Mouse (Mus musculus): ENCODE results near the gene Atp6v0d1. TPM values are rescaled to one million over a fixed set of nuclear protein-coding genes. Genes with fewer than 3 reads are reported as not detected.

Gene Atp6v0d1
- polyA plus RNA-seq, 1 experiment from 2014 or later: 50.2 TPM

GRCm38 (mm10) chr8:105476628-105477413 lies 89.0 kb downstream of the Atp6v0d1 start:
- no peak for ATAC-seq

GRCm38 (mm10) chr8:105476161-105476560 lies 89.7 kb downstream of the Atp6v0d1 start:
- H3K9me3 ChIP-seq (ENCODE audit: low read length): no peaks in the 10 kb centered on the region
- H3K27ac ChIP-seq (ENCODE audit: low read depth): no peak overlapping the region
- no peak for ATAC-seq
- peaks cover 12% of the 10 kb centered on the region for H3K4me1 ChIP-seq (ENCODE audit: insufficient read depth)
- H3K36me3 ChIP-seq (replicated peaks; ENCODE audit: insufficient read depth, low read length): no peaks in the 10 kb centered on the region
- H3K4me3 ChIP-seq (ENCODE audit: low read depth, low read length): no peak overlapping the region
- DNase-seq: no peak
- 81% methylated on average over 7 of the region's 7 CpGs for WGBS (ENCODE audit: insufficient replicate concordance)
- no peak overlapping the region for H3K9ac ChIP-seq (replicated peaks)
- peaks cover 36% of the 10 kb centered on the region for H3K27me3 ChIP-seq (ENCODE audit: insufficient read depth, low read length)
- no peak overlapping the region for H3K4me2 ChIP-seq (ENCODE audit: low read depth, low read length)
- TF ChIP-seq EP300 (IDR thresholded peaks at IDR 0.05; ENCODE audit: low read depth) (no peak), CTCF (IDR thresholded peaks at IDR 0.05; ENCODE audit: low read depth) (no peak)

More at GRCm38 (mm10) chr8:105476628-105477413, 89.0 kb downstream of the Atp6v0d1 start:
- Histone ChIP-seq H3K4me1 (ENCODE audit: insufficient read depth) (peaks cover 10% of the 10 kb centered on the region), H3K27me3 (ENCODE audit: insufficient read depth, low read length) (peaks cover 30% of the 10 kb centered on the region), H3K4me3 (ENCODE audit: low read depth, low read length) (no peak overlapping the region), H3K27ac (ENCODE audit: low read depth) (no peak overlapping the region), H3K4me2 (ENCODE audit: low read depth, low read length) (no peak overlapping the region), H3K9ac (replicated peaks) (no peak overlapping the region), H3K9me3 (ENCODE audit: low read length) (no peaks in the 10 kb centered on the region), H3K36me3 (replicated peaks; ENCODE audit: insufficient read depth, low read length) (no peaks in the 10 kb centered on the region)
- 47% methylated on average over 25 of the region's 25 CpGs for WGBS (ENCODE audit: insufficient replicate concordance)
- TF ChIP-seq EP300 (IDR thresholded peaks at IDR 0.05; ENCODE audit: low read depth) (no peak), CTCF (IDR thresholded peaks at IDR 0.05; ENCODE audit: low read depth) (peak; percentile 93)
- DNase-seq: peak; percentile 72

GRCm38 (mm10) chr8:105475742-105476141 lies 90.1 kb downstream of the Atp6v0d1 start:
- ATAC-seq: no peak
- Histone ChIP-seq H3K4me3 (ENCODE audit: low read depth, low read length) (no peak overlapping the region), H3K9ac (replicated peaks) (no peak overlapping the region), H3K27ac (ENCODE audit: low read depth) (no peak overlapping the region), H3K36me3 (replicated peaks; ENCODE audit: insufficient read depth, low read length) (no peaks in the 10 kb centered on the region), H3K27me3 (ENCODE audit: insufficient read depth, low read length) (peaks cover 40% of the 10 kb centered on the region), H3K4me2 (ENCODE audit: low read depth, low read length) (no peak overlapping the region), H3K4me1 (ENCODE audit: insufficient read depth) (peaks cover 16% of the 10 kb centered on the region), H3K9me3 (ENCODE audit: low read length) (no peaks in the 10 kb centered on the region)
- no peak for DNase-seq
- WGBS (ENCODE audit: insufficient replicate concordance): 83% methylated on average over 8 of the region's 8 CpGs
- TF ChIP-seq EP300 (IDR thresholded peaks at IDR 0.05; ENCODE audit: low read depth) (no peak), CTCF (IDR thresholded peaks at IDR 0.05; ENCODE audit: low read depth) (no peak)

GRCm38 (mm10) chr8:105475254-105475653 lies 90.6 kb downstream of the Atp6v0d1 start:
- no peak for ATAC-seq
- 84% methylated on average over 4 of the region's 4 CpGs for WGBS (ENCODE audit: insufficient replicate concordance)
- no peak overlapping the region for H3K4me2 ChIP-seq (ENCODE audit: low read depth, low read length)
- no peak for DNase-seq
- H3K4me1 ChIP-seq (ENCODE audit: insufficient read depth): peaks cover 18% of the 10 kb centered on the region
- TF ChIP-seq EP300 (IDR thresholded peaks at IDR 0.05; ENCODE audit: low read depth) (no peak), CTCF (IDR thresholded peaks at IDR 0.05; ENCODE audit: low read depth) (no peak)
- no peak overlapping the region for H3K4me3 ChIP-seq (ENCODE audit: low read depth, low read length)
- H3K36me3 ChIP-seq (replicated peaks; ENCODE audit: insufficient read depth, low read length): no peaks in the 10 kb centered on the region
- H3K9me3 ChIP-seq (ENCODE audit: low read length): no peaks in the 10 kb centered on the region
- H3K9ac ChIP-seq (replicated peaks): no peak overlapping the region
- peaks cover 42% of the 10 kb centered on the region for H3K27me3 ChIP-seq (ENCODE audit: insufficient read depth, low read length)
- H3K27ac ChIP-seq (ENCODE audit: low read depth): no peak overlapping the region

GRCm38 (mm10) chr8:105474680-105475079 lies 91.2 kb downstream of the Atp6v0d1 start:
- Histone ChIP-seq H3K9ac (replicated peaks) (no peak overlapping the region), H3K4me1 (ENCODE audit: insufficient read depth) (peaks cover 23% of the 10 kb centered on the region), H3K4me3 (ENCODE audit: low read depth, low read length) (no peak overlapping the region), H3K36me3 (replicated peaks; ENCODE audit: insufficient read depth, low read length) (no peaks in the 10 kb centered on the region), H3K4me2 (ENCODE audit: low read depth, low read length) (no peak overlapping the region), H3K27ac (ENCODE audit: low read depth) (no peak overlapping the region), H3K27me3 (ENCODE audit: insufficient read depth, low read length) (peaks cover 44% of the 10 kb centered on the region), H3K9me3 (ENCODE audit: low read length) (no peaks in the 10 kb centered on the region)
- ATAC-seq (no peak), DNase-seq (no peak)
- TF ChIP-seq CTCF (IDR thresholded peaks at IDR 0.05; ENCODE audit: low read depth): no peak
- no peak for TF ChIP-seq EP300 (IDR thresholded peaks at IDR 0.05; ENCODE audit: low read depth)
- WGBS (ENCODE audit: insufficient replicate concordance): 34% methylated on average over 5 of the region's 5 CpGs

MicroRNA genes within 50 kb of the gene (microRNA counts, 519-probe panel; counts per million panel counts)
- not detected for microRNA mmu-miR-1966

Small RNAs within 50 kb of the gene (microRNA-seq; reads per million reads assigned to microRNA genes)
- gene Mir1966: not detected

Other genes with a start within 250 kb of the Atp6v0d1 start
- gene Lrrc29, start 239.8 kb downstream of the Atp6v0d1 start, polyA plus RNA-seq (2015; fragmentation: Nextera tagmentation; extraction: Ambion mirVana): 7.7 and 7.8 TPM in 2 replicates
- 75.2 and 75.4 TPM in 2 replicates for gene Tmem208, start 239.7 kb downstream of the Atp6v0d1 start, polyA plus RNA-seq (2015; fragmentation: Nextera tagmentation; extraction: Ambion mirVana)
- 0.70 and 0.82 TPM in 2 replicates for gene Fhod1, start 218.1 kb downstream of the Atp6v0d1 start, polyA plus RNA-seq (2015; fragmentation: Nextera tagmentation; extraction: Ambion mirVana)
- 0.09 and 0.16 TPM in 2 replicates for gene Slc9a5, start 217.2 kb downstream of the Atp6v0d1 start, polyA plus RNA-seq (2015; fragmentation: Nextera tagmentation; extraction: Ambion mirVana)
- gene Plekhg4, start 192.8 kb downstream of the Atp6v0d1 start, polyA plus RNA-seq (2015; fragmentation: Nextera tagmentation; extraction: Ambion mirVana): not detected in 2 replicates
- not detected in 2 replicates for gene Kctd19, start 152.5 kb downstream of the Atp6v0d1 start, polyA plus RNA-seq (2015; fragmentation: Nextera tagmentation; extraction: Ambion mirVana)
- 0.09 and 0.11 TPM in 2 replicates for gene Lrrc36, start 152.5 kb downstream of the Atp6v0d1 start, polyA plus RNA-seq (2015; fragmentation: Nextera tagmentation; extraction: Ambion mirVana)
- 1.4 and 3.8 TPM in 2 replicates for gene Tppp3, start 94.5 kb downstream of the Atp6v0d1 start, polyA plus RNA-seq (2015; fragmentation: Nextera tagmentation; extraction: Ambion mirVana)
- gene Zdhhc1, start 69.1 kb downstream of the Atp6v0d1 start, polyA plus RNA-seq (2015; fragmentation: Nextera tagmentation; extraction: Ambion mirVana): 2.1 and 2.3 TPM in 2 replicates
- gene Hsd11b2, start 47.3 kb downstream of the Atp6v0d1 start, polyA plus RNA-seq (2015; fragmentation: Nextera tagmentation; extraction: Ambion mirVana): 0.13 TPM in 1 of 2 replicates, not detected in the other
- gene Ripor1, start 39.2 kb upstream of the Atp6v0d1 start, polyA plus RNA-seq (2015; fragmentation: Nextera tagmentation; extraction: Ambion mirVana): 6.2 and 6.8 TPM in 2 replicates
- 41.1 and 42.2 TPM in 2 replicates for gene Ctcf, start 70.5 kb upstream of the Atp6v0d1 start, polyA plus RNA-seq (2015; fragmentation: Nextera tagmentation; extraction: Ambion mirVana)
- 0.17 TPM in 1 of 2 replicates, not detected in the other for gene Agrp, start 71.3 kb upstream of the Atp6v0d1 start, polyA plus RNA-seq (2015; fragmentation: Nextera tagmentation; extraction: Ambion mirVana)
- 0.73 and 0.88 TPM in 2 replicates for gene Carmil2, start 120.2 kb upstream of the Atp6v0d1 start, polyA plus RNA-seq (2015; fragmentation: Nextera tagmentation; extraction: Ambion mirVana)
- 20.6 and 22.4 TPM in 2 replicates for gene Acd, start 135.1 kb upstream of the Atp6v0d1 start, polyA plus RNA-seq (2015; fragmentation: Nextera tagmentation; extraction: Ambion mirVana)
- gene Pard6a, start 135.1 kb upstream of the Atp6v0d1 start, polyA plus RNA-seq (2015; fragmentation: Nextera tagmentation; extraction: Ambion mirVana): 5.0 and 6.6 TPM in 2 replicates
- not detected in 2 replicates for gene 4933405L10Rik, start 141.6 kb upstream of the Atp6v0d1 start, polyA plus RNA-seq (2015; fragmentation: Nextera tagmentation; extraction: Ambion mirVana)
- gene Enkd1, start 142.2 kb upstream of the Atp6v0d1 start, polyA plus RNA-seq (2015; fragmentation: Nextera tagmentation; extraction: Ambion mirVana): 2.9 and 3.3 TPM in 2 replicates
- 2.4 and 2.9 TPM in 2 replicates for gene Gfod2, start 192.6 kb upstream of the Atp6v0d1 start, polyA plus RNA-seq (2015; fragmentation: Nextera tagmentation; extraction: Ambion mirVana)